Mouse (Mus musculus): ENCODE data around the gene Ms4a6c.
"Not testable (repeated sequence)": the region's sequence is repeated elsewhere in the genome, so short reads cannot be mapped to it uniquely, and the experiment has no call there.

The Ms4a6c gene

GRCm38 (mm10) chr19:11504857-11505256 is 35.7 kb downstream of the Ms4a6c start:
- no peak for DNase-seq

- DNase-seq = no peak
Measured at GRCm38 (mm10) chr19:11513458-11513857, 44.3 kb downstream of the Ms4a6c start.

- no peak for DNase-seq
Measured at GRCm38 (mm10) chr19:11516246-11516645, 47.1 kb downstream of the Ms4a6c start, which contains the start of gene Ms4a6b. Gene Ms4a6b (plus strand): TSS chr19:11516512.

GRCm38 (mm10) chr19:11516845-11517244 is 47.7 kb downstream of the Ms4a6c start:
- no peak for DNase-seq

- not testable (repeated sequence) for DNase-seq
Measured at GRCm38 (mm10) chr19:11517373-11517772, 48.2 kb downstream of the Ms4a6c start.

- DNase-seq = not testable (repeated sequence)
Measured at GRCm38 (mm10) chr19:11518356-11518755, 49.2 kb downstream of the Ms4a6c start.

- no peak for DNase-seq
Measured at GRCm38 (mm10) chr19:11520146-11520545, 51.0 kb downstream of the Ms4a6c start.

Data from cerebellum, postnatal 36 days (tissue).